Mouse (Mus musculus): ENCODE measurements at regions not wholly inside any gene's neighbourhood (a gene's known extent, or its start where the extent isn't known, plus 50 kb on each side); places are given as distances from the start of the nearest gene placed in this dataset.

- DNase-seq (ENCODE audit: low spot score): no peak
Measured at GRCm38 (mm10) chr3:16941146-16941545, 934.9 kb upstream of the Gm5150 start.

DNA sequence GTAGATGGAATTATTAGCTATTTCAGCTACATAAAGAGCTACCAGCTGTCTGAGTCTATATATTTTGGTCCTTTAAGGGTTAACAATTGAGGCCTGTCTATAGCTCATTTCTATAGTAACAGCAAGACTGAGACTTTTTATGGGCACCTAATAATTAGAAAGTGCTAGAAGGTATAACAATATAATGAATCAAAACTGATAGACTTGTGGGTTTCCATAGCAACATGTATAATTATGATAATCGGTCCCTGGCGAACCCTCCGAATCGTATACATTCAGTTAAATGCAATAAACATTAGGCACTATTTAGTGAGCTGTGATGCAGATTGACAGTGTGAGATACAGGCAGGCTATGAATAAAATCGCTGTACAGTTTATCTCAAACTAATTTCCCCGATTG is 933.3 kb upstream of the Gm5150 start:
- DNase-seq (ENCODE audit: low spot score): no peak

GRCm38 (mm10) chr3:16939127-16939526 is 932.9 kb upstream of the Gm5150 start:
- DNase-seq (ENCODE audit: low spot score): no peak

GRCm38 (mm10) chr3:16938491-16939001 is 932.3 kb upstream of the Gm5150 start:
- DNase-seq (ENCODE audit: low spot score): no peak

DNA sequence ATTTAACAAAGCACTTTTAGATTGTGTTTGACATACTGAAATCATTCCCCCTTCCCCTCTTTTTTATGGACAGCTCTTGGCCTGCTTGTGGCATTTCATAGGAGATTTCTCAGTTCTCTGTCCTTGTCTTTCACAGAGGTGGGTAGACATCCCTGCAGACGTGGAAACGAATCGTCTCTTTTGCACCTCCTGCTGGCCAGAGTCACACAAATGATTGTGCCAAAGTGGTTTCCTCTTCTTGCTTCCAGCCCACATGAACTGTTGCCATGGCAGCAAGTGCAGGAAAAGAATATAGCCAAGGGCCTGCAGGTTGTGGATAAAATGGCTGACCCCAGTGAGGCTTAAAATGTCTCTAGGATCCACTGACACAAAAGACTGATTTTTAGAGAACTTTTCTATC is 924.1 kb upstream of the Gm5150 start:
- DNase-seq (ENCODE audit: low spot score): peak; percentile 68

GRCm38 (mm10) chr3:16929846-16930245 is 923.6 kb upstream of the Gm5150 start:
- no peak for DNase-seq (ENCODE audit: low spot score)

- no peak for DNase-seq (ENCODE audit: low spot score)
Measured at GRCm38 (mm10) chr3:16924018-16924417, 917.8 kb upstream of the Gm5150 start.

- DNase-seq (ENCODE audit: low spot score): no peak
Measured at GRCm38 (mm10) chr3:16923234-16923914, 917.1 kb upstream of the Gm5150 start.

DNA sequence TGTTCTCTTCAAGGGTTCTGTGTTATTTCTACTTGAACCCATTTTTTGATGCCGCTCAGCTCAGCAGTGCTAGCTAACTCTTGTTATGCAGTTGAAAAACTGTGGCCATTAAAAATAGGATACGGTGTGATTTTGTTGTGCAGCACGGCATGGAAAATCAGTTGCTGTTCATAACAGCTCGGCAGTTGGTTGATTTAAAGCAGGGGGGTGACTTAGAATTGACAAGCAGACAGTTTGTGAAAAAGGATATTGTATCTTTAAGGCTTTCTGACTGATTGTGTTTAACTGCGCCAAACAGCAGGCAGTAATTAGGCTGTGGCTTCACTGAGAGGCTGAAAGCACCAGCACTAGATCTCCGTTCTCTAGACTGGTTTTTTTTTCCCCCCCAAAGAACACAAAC is 915.1 kb upstream of the Gm5150 start:
- DNase-seq (ENCODE audit: low spot score): no peak

DNA sequence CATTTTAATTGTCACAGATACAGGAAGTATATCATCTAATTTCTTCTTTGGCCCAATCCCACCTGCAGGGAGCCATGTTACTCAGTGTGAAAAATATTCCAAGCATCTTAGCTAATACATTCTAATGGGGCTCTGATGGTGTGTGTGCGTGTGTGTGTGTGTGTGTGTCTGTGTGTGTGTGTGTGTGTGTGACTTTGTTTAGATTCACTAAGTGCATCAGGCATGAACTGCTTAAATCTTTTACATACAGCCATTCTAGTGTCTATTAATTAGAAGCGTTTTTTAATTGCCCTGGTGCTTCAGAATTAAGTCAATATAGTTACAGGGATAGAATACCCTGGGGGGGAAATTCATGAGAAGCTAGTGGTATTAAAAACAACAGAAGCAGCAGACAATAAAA is 912.1 kb upstream of the Gm5150 start:
- DNase-seq (ENCODE audit: low spot score): no peak

GRCm38 (mm10) chr3:16916072-16916403 is 909.8 kb upstream of the Gm5150 start:
- DNase-seq (ENCODE audit: low spot score): no peak

- DNase-seq (ENCODE audit: low spot score): no peak
Measured at GRCm38 (mm10) chr3:16915389-16916071, 909.3 kb upstream of the Gm5150 start.

DNA sequence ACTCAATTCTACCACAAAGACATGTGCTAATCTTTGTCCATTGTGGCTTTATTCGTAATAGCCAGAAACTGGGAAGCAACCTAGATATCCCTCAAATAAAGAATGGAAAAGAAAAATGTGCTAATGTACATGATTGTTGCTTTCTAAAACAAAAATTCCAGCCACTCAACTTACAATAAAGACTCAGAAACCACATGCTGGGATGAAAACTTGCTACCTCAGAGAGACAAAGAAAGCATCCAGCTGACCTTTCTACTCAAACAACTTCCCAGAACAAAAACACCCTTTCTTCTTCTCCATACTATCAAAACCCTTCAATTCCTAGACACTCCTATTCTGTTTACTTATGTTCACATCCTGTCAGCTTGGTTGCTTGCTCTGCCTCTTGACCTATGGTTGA is 881.9 kb upstream of the Gm5150 start:
- no peak for DNase-seq (ENCODE audit: low spot score)

DNA sequence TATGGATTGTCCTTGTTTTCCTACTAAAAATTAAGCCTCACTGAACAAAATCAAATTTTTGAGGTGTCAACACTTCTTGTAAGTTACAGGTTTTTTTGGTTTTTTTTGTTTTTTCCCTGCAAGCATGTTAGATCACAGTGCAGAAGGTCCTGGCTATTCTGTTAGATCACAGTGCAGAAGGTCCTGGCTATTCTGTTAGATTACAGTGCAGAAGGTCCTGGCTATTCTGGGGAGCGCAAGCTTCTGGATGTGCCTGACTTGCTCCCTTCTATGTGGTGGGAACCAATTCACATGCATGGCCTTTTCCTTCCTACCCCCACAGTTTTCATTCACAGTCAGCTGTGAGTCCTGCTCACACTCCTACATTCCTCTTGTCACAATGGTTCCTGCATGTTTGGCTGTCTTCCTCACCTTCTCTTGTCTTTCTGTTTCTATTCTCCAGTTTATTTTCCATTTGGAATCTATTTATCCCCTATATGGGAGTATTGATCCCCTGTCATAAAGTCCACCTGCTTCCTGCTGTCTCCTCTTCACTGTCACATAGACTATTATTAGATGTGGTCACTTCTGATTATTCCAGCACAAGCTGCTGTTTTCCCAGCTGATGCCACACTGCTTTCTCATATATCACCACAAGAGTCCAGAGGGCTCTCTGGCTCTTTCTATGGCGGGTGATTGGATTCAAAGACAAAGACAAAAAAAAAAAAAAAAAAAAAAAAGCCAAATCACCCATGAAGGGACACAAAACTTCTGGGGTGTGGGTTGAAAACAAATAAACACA is 866.3 kb upstream of the Gm5150 start:
- DNase-seq (ENCODE audit: low spot score): no peak

DNA sequence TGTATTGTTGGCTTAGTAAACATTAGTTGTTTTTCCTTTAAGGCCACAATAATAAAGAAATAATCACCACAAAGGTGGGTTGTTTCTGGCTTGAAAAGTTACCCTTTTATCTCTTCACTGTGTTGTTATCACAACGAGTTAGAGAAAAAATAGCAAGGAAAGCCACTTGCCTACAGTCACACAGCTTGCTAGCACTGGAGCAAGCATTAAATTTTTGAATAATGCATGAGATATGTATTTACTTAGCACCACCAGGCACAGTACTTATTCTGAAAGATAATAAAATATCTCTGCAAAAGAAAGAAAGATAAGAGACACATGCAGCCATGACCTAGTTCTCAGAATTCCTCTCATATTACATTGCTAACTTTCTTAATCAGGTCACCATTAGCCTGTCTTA is 853.8 kb upstream of the Gm5150 start:
- DNase-seq (ENCODE audit: low spot score): no peak

- DNase-seq (ENCODE audit: low spot score): peak; percentile 37
Measured at GRCm38 (mm10) chr3:16858931-16859330, 852.7 kb upstream of the Gm5150 start.

GRCm38 (mm10) chr3:16855251-16855650 is 849.0 kb upstream of the Gm5150 start:
- no peak for DNase-seq (ENCODE audit: low spot score)

DNA sequence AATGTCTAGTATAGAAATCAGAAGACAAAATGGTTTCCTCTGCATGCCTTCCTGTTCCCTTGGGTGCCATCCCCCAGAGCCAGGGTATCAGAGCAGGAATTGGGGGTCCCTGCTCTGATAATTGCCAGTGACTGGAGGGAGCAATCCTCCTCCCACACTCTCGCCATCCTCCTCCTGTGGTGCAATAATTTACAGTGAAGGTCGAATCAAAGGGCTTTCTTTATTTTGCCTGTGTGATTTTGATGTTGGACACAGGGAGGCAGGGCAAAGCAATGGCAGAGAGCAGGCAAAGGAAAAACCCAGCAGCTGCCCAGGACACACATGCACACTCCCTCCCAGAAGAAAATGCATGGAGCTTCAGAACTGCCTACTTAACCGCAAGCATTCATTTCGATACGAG is 847.8 kb upstream of the Gm5150 start:
- DNase-seq (ENCODE audit: low spot score): no peak

DNA sequence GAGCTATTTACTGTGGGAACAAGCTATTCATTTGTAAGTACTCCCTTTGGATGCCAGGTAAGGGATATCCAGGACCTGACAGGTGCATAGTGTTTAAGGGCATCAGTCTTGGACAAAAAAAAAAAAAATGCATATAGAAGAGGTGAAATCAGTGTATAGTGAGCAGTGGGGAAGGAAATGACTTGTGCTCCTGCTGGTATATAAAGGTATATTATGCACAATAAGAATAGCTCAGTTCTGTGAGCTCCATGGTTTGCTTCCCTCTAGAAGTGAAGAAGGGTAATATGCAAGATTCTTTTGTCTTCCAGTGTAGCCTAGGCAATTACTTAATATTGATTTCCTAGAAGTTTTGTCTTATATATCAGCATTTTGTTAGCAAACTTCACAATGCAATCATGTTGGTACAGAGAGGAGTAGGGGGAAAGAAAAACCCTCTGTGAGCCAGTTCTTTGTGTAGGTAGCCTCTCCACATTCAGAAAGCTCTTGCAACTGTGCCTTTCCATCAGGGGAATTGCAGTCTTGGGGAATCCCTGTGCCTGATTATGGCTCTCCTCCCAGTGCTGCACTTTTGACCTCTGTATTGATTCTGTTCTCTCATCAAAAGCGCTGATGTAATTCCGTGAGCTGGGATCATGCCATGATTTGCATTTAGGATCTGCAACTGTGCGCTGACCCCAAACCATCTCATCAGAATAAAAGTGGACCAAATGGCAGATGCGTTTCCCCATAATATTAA is 840.7 kb upstream of the Gm5150 start:
- peak; percentile 63 for DNase-seq (ENCODE audit: low spot score)

GRCm38 (mm10) chr3:16820536-16820935 is 814.3 kb upstream of the Gm5150 start:
- DNase-seq (ENCODE audit: low spot score): no peak

DNA sequence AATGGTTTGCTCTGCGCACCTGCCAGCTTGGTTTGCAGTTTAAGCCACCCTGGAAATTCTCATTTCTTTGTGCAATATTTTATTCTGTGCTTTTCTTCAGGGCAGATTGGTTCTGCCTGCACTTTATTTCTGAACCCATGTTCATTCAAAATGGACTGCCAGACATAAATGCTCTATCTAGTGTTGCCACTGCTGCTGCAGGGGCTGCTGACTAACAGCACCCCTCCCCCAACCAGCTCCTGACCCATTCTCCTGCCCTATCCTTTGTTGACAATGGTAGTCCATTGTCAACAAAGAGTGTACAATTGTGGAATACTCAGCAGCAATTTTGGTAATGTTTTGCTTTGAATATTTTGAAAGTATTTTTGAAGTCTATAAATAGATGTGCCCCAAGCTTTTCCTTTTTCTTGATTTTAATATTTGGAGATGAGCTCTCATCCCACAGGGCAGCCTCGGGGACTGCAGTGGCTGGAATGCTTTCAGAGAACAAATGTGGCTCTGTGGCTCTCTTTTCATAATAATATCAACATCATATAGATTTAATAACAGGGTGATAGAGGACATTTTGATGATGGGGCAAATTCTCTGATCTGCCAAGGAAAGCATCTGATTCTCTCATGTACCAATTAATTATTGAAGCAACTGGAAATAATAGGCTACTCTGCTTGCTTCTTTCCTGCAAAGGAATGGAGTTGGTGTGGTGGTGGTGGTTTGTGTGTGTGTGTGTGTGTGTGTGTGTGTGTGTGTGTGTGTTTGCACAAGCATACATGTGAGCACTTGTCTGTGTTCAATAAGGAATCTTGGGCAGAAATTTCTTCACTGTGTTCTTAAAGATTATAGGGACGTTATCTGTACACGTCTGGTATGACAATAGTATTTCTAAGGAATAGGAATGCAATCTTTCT is 813.2 kb upstream of the Gm5150 start:
- peak; percentile 5 for DNase-seq (ENCODE audit: low spot score)
